Mouse (Mus musculus) liver, embryonic 15.5 days (tissue): Measurements from ENCODE around the gene Anapc2. TPM values are rescaled to one million over a fixed set of nuclear protein-coding genes. Genes with fewer than 3 reads are reported as not detected.

Source experiments
- ATAC-seq: fragments of 200-750 bp; cut with Nextera tagmentation; 2 replicates; pipeline ENCODE4 v1.8.0; 2017; ENCODE audit warnings: moderate number of reproducible peaks, mild to moderate bottlenecking, moderate library complexity; ENCODE audit not compliant: insufficient read depth
- H3K27ac ChIP-seq: fragments of 300-500 bp; sonication (generic); replicated peaks from 2 replicates; pipeline ENCODE4 v1.5.1; 2015; ENCODE audit warnings: mild to moderate bottlenecking, inconsistent platforms
- H3K27me3 ChIP-seq: fragments of 300-500 bp; sonication (generic); 2 replicates; pipeline ENCODE4 v1.6.1; 2015; ENCODE audit warnings: mild to moderate bottlenecking, inconsistent platforms
- H3K36me3 ChIP-seq: fragments of 300-500 bp; sonication (generic); replicated peaks from 2 replicates; pipeline ENCODE4 v1.6.1; 2015; ENCODE audit warnings: moderate library complexity, mild to moderate bottlenecking, inconsistent platforms
- H3K4me1 ChIP-seq: fragments of 300-500 bp; sonication (generic); replicated peaks from 2 replicates; pipeline ENCODE4 v1.6.1; 2015; ENCODE audit warnings: inconsistent platforms
- H3K4me2 ChIP-seq: fragments of 300-500 bp; sonication (generic); 2 replicates; pipeline ENCODE4 v1.6.1; 2015; ENCODE audit warnings: moderate library complexity, mild to moderate bottlenecking, inconsistent platforms
- H3K4me3 ChIP-seq: fragments of 300-500 bp; sonication (generic); replicated peaks from 2 replicates; pipeline ENCODE4 v1.5.1; 2015; ENCODE audit warnings: mild to moderate bottlenecking, inconsistent platforms
- H3K9ac ChIP-seq: fragments of 300-500 bp; sonication (generic); 2 replicates; pipeline ENCODE4 v1.6.1; 2015; ENCODE audit warnings: moderate library complexity, mild to moderate bottlenecking, inconsistent platforms
- H3K9me3 ChIP-seq: fragments of 300-500 bp; sonication (generic); replicated peaks from 2 replicates; pipeline ENCODE4 v1.6.1; 2016; ENCODE audit warnings: inconsistent platforms
- WGBS: fragments of 180-500 bp; shearing (Covaris S2); methylation state at CpG from one replicate; pipeline ENCODE4 v1.1.7; 2015; ENCODE audit warnings: mixed read lengths; ENCODE audit not compliant: insufficient replicate concordance; 5-methylcytosine and 5-hydroxymethylcytosine counted together
- polyA plus RNA-seq: library from polyadenylated mRNA; unstranded; fragments of >200 nt; fragmentation: Nextera tagmentation; extraction: Ambion mirVana; gene quantifications from 2 replicates; pipeline ENCODE4 v1.2.1, GENCODE M21; 2015

Anapc2 gene
- polyA plus RNA-seq, 1 experiment from 2014 or later, result 41.7 TPM

DNA sequence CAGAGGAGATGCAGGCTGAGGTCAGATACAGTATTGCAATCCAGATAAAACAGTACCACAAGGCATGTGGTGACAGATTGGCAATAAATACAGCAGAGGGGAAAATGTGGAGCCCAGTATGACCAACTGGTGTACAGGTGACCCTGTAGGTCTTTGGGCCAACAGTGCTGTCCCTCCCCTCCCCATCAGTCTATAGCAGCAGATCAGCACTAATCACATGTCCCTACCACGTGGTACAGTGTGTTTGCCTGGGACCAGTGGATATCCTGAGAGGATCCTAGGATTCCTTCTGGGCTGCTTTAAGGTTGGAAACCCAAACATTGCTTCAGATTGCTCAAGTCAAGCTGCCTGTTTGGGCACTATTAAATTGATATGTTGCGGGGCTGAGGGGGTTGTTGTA is 61.3 kb downstream of the Anapc2 start:
- Histone ChIP-seq H3K36me3 (peaks cover 46% of the 10 kb centered on the region), H3K27ac (0 out of 2 replicates have a peak overlapping the region, but pooled peaks have one; percentile 80), H3K9me3 (no peaks in the 10 kb centered on the region), H3K9ac (peak overlapping the region; percentile 94), H3K27me3 (no peaks in the 10 kb centered on the region), H3K4me1 (peaks cover 34% of the 10 kb centered on the region), H3K4me2 (peak overlapping the region; percentile 92), H3K4me3 (peak overlapping the region; percentile 95)
- no peak for ATAC-seq
- 67% methylated on average over 2 of the region's 2 CpGs for WGBS

Other genes starting within 250 kb of the Anapc2 start
- gene Nsmf, start 218.1 kb upstream of the Anapc2 start, polyA plus RNA-seq, result 8.3 and 9.7 TPM in 2 replicates
- 5.3 and 6.8 TPM in 2 replicates for gene Entpd8, start 192.2 kb upstream of the Anapc2 start, polyA plus RNA-seq
- gene Noxa1, start 177.3 kb upstream of the Anapc2 start, polyA plus RNA-seq, result 0.94 and 0.98 TPM in 2 replicates
- gene Nrarp, start 91.7 kb upstream of the Anapc2 start, polyA plus RNA-seq, result 2.1 and 2.4 TPM in 2 replicates
- 6.2 and 6.8 TPM in 2 replicates for gene Tor4a, start 75.6 kb upstream of the Anapc2 start, polyA plus RNA-seq
- 35.9 and 40.6 TPM in 2 replicates for gene Nelfb, start 61.0 kb upstream of the Anapc2 start, polyA plus RNA-seq
- gene Stpg3, start 57.8 kb upstream of the Anapc2 start, polyA plus RNA-seq, result not detected in 2 replicates
- 1.0 TPM in 1 of 2 replicates, not detected in the other for gene Fam166a, start 53.7 kb upstream of the Anapc2 start, polyA plus RNA-seq
- 695 and 769 TPM in 2 replicates for gene Tubb4b, start 47.8 kb upstream of the Anapc2 start, polyA plus RNA-seq
- gene Slc34a3, start 38.1 kb upstream of the Anapc2 start, polyA plus RNA-seq, result not detected in 2 replicates
- not detected in 2 replicates for gene Rnf224, start 35.7 kb upstream of the Anapc2 start, polyA plus RNA-seq
- 0.31 and 0.59 TPM in 2 replicates for gene Rnf208, start 30.2 kb upstream of the Anapc2 start, polyA plus RNA-seq
- gene Cysrt1, start 30.0 kb upstream of the Anapc2 start, polyA plus RNA-seq, result 0.14 TPM in 1 of 2 replicates, not detected in the other
- gene AL732309.1, start 25.6 kb upstream of the Anapc2 start, polyA plus RNA-seq, result 1.7 and 1.9 TPM in 2 replicates
- gene Tmem203, start 17.0 kb upstream of the Anapc2 start, polyA plus RNA-seq, result 11.9 and 12.5 TPM in 2 replicates
- 3.9 and 5.4 TPM in 2 replicates for gene Tprn, start 9.9 kb upstream of the Anapc2 start, polyA plus RNA-seq
- 116 and 124 TPM in 2 replicates for gene Ssna1, start within 50 bp of the Anapc2 start, polyA plus RNA-seq
- gene Tmem210, start 15.7 kb downstream of the Anapc2 start, polyA plus RNA-seq, result not detected in 2 replicates
- not detected in 2 replicates for gene Lrrc26, start 17.4 kb downstream of the Anapc2 start, polyA plus RNA-seq
- gene Grin1, start 46.7 kb downstream of the Anapc2 start, polyA plus RNA-seq, result not detected in 2 replicates
- gene Man1b1, start 59.9 kb downstream of the Anapc2 start, polyA plus RNA-seq, result 15.9 and 17.1 TPM in 2 replicates
- 11.5 and 14.7 TPM in 2 replicates for gene Dpp7, start 83.9 kb downstream of the Anapc2 start, polyA plus RNA-seq
- gene Uap1l1, start 93.2 kb downstream of the Anapc2 start, polyA plus RNA-seq, result 15.1 and 15.4 TPM in 2 replicates
- 18.5 and 19.5 TPM in 2 replicates for gene Sapcd2, start 99.8 kb downstream of the Anapc2 start, polyA plus RNA-seq
- 0.58 and 0.71 TPM in 2 replicates for gene Entpd2, start 123.4 kb downstream of the Anapc2 start, polyA plus RNA-seq
- gene Npdc1, start 126.9 kb downstream of the Anapc2 start, polyA plus RNA-seq, result 4.5 and 6.1 TPM in 2 replicates
- gene Fut7, start 150.8 kb downstream of the Anapc2 start, polyA plus RNA-seq, result 1.2 and 1.7 TPM in 2 replicates
- gene Abca2, start 156.2 kb downstream of the Anapc2 start, polyA plus RNA-seq, result 1.2 and 1.3 TPM in 2 replicates
- gene Clic3, start 184.4 kb downstream of the Anapc2 start, polyA plus RNA-seq, result 0.38 and 1.0 TPM in 2 replicates
- gene Paxx, start 188.6 kb downstream of the Anapc2 start, polyA plus RNA-seq, result 8.3 and 10.6 TPM in 2 replicates
- 0.23 and 0.38 TPM in 2 replicates for gene Ptgds, start 197.6 kb downstream of the Anapc2 start, polyA plus RNA-seq
- not detected in 2 replicates for gene Lcn12, start 221.4 kb downstream of the Anapc2 start, polyA plus RNA-seq
- gene Fbxw5, start 228.3 kb downstream of the Anapc2 start, polyA plus RNA-seq, result 24.0 and 28.6 TPM in 2 replicates
- 64.9 and 88.1 TPM in 2 replicates for gene C8g, start 229.2 kb downstream of the Anapc2 start, polyA plus RNA-seq